Mouse (Mus musculus): ENCODE data around the gene Naa40. TPM values are rescaled to one million over a fixed set of nuclear protein-coding genes. Genes with fewer than 3 reads are reported as not detected.

Naa40 gene
- polyA plus RNA-seq, 1 experiment from 2014 or later, result 28.8 TPM

GRCm38 (mm10) chr19:7191639-7192038 is 49.3 kb downstream of the Naa40 start:
- H3K4me2 ChIP-seq, result no peak overlapping the region
- ATAC-seq (ENCODE audit: low read depth) (no peak), DNase-seq (no peak)
- H3K27ac ChIP-seq, result no peak overlapping the region
- no peak overlapping the region for H3K9ac ChIP-seq
- H3K27me3 ChIP-seq, result peaks cover 27% of the 10 kb centered on the region
- whole genome bisulfite sequencing (ENCODE audit: insufficient replicate concordance), result 38% methylated on average over 6 of the region's 6 CpGs
- peaks cover 26% of the 10 kb centered on the region for H3K4me1 ChIP-seq (replicated peaks)
- H3K4me3 ChIP-seq (replicated peaks), result no peak overlapping the region
- H3K36me3 ChIP-seq, result peaks cover 2% of the 10 kb centered on the region; the same call in 1 of the 2 replicates
- H3K9me3 ChIP-seq (replicated peaks), result no peaks in the 10 kb centered on the region

- Histone ChIP-seq H3K4me3 (replicated peaks) (no peak overlapping the region), H3K4me1 (replicated peaks) (peaks cover 20% of the 10 kb centered on the region), H3K9me3 (replicated peaks) (no peaks in the 10 kb centered on the region), H3K27me3 (peaks cover 33% of the 10 kb centered on the region), H3K36me3 (no peaks in the 10 kb centered on the region), H3K27ac (no peak overlapping the region), H3K4me2 (no peak overlapping the region), H3K9ac (no peak overlapping the region)
- DNase-seq, result no peak
- 64% methylated on average over 5 of the region's 5 CpGs for WGBS (ENCODE audit: insufficient replicate concordance)
- no peak for ATAC-seq (ENCODE audit: low read depth)
These were observed 50.0 kb downstream of the Naa40 start for GRCm38 (mm10) chr19:7190986-7191385.

- WGBS (ENCODE audit: insufficient replicate concordance), result 43% methylated on average over 4 of the region's 4 CpGs
- H3K27me3 ChIP-seq, result peaks cover 50% of the 10 kb centered on the region
- H3K9me3 ChIP-seq (replicated peaks), result no peaks in the 10 kb centered on the region
- no peak overlapping the region for H3K9ac ChIP-seq
- no peaks in the 10 kb centered on the region for H3K36me3 ChIP-seq
- ATAC-seq (ENCODE audit: low read depth), result no peak
- H3K4me1 ChIP-seq (replicated peaks), result peaks cover 20% of the 10 kb centered on the region
- H3K27ac ChIP-seq, result no peak overlapping the region
- no peak overlapping the region for H3K4me3 ChIP-seq (replicated peaks)
- no peak for DNase-seq
- no peak overlapping the region for H3K4me2 ChIP-seq
These were observed 52.0 kb downstream of the Naa40 start for GRCm38 (mm10) chr19:7189026-7189425.

GRCm38 (mm10) chr19:7187157-7187556 is 53.8 kb downstream of the Naa40 start:
- no peaks in the 10 kb centered on the region for H3K9me3 ChIP-seq (replicated peaks)
- DNase-seq (no peak), ATAC-seq (ENCODE audit: low read depth) (no peak)
- H3K4me2 ChIP-seq, result no peak overlapping the region
- H3K4me3 ChIP-seq (replicated peaks), result no peak overlapping the region
- H3K27ac ChIP-seq, result no peak overlapping the region
- H3K36me3 ChIP-seq, result no peaks in the 10 kb centered on the region
- H3K9ac ChIP-seq, result no peak overlapping the region
- H3K4me1 ChIP-seq (replicated peaks), result peaks cover 15% of the 10 kb centered on the region
- H3K27me3 ChIP-seq, result peaks cover 65% of the 10 kb centered on the region
- 51% methylated on average over 5 of the region's 5 CpGs for WGBS (ENCODE audit: insufficient replicate concordance)

- 21% methylated on average over 18 of the region's 18 CpGs for WGBS (ENCODE audit: insufficient replicate concordance)
- Histone ChIP-seq H3K36me3 (no peaks in the 10 kb centered on the region), H3K27me3 (peaks cover 71% of the 10 kb centered on the region), H3K9me3 (replicated peaks) (no peaks in the 10 kb centered on the region), H3K9ac (no peak overlapping the region), H3K4me2 (no peak overlapping the region), H3K27ac (no peak overlapping the region), H3K4me3 (replicated peaks) (no peak overlapping the region), H3K4me1 (replicated peaks) (peaks cover 14% of the 10 kb centered on the region)
- DNase-seq, result no peak
- no peak for ATAC-seq (ENCODE audit: low read depth)
These were observed 55.2 kb downstream of the Naa40 start for GRCm38 (mm10) chr19:7185715-7186291.

GRCm38 (mm10) chr19:7185059-7185458 is 55.9 kb downstream of the Naa40 start:
- H3K36me3 ChIP-seq, result no peaks in the 10 kb centered on the region
- no peak overlapping the region for H3K4me3 ChIP-seq (replicated peaks)
- 52% methylated on average over 4 of the region's 4 CpGs for WGBS (ENCODE audit: insufficient replicate concordance)
- H3K4me2 ChIP-seq, result no peak overlapping the region
- H3K27ac ChIP-seq, result no peak overlapping the region
- peaks cover 79% of the 10 kb centered on the region for H3K27me3 ChIP-seq
- ATAC-seq (ENCODE audit: low read depth) (no peak), DNase-seq (no peak)
- H3K9me3 ChIP-seq (replicated peaks), result no peaks in the 10 kb centered on the region
- H3K4me1 ChIP-seq (replicated peaks), result peaks cover 14% of the 10 kb centered on the region
- no peak overlapping the region for H3K9ac ChIP-seq

GRCm38 (mm10) chr19:7183419-7183818 is 57.6 kb downstream of the Naa40 start:
- ATAC-seq (ENCODE audit: low read depth) (no peak), DNase-seq (no peak)
- 53% methylated on average over 11 of the region's 11 CpGs for WGBS (ENCODE audit: insufficient replicate concordance)
- Histone ChIP-seq H3K27me3 (peaks cover 87% of the 10 kb centered on the region), H3K4me3 (replicated peaks) (no peak overlapping the region), H3K4me2 (no peak overlapping the region), H3K36me3 (no peaks in the 10 kb centered on the region), H3K9ac (no peak overlapping the region), H3K4me1 (replicated peaks) (peaks cover 14% of the 10 kb centered on the region), H3K27ac (no peak overlapping the region), H3K9me3 (replicated peaks) (no peaks in the 10 kb centered on the region)

- Histone ChIP-seq H3K4me2 (no peak overlapping the region), H3K4me1 (replicated peaks) (peaks cover 14% of the 10 kb centered on the region), H3K27me3 (peaks cover 96% of the 10 kb centered on the region), H3K36me3 (no peaks in the 10 kb centered on the region), H3K27ac (no peak overlapping the region), H3K4me3 (replicated peaks) (no peak overlapping the region), H3K9ac (no peak overlapping the region), H3K9me3 (replicated peaks) (no peaks in the 10 kb centered on the region)
- ATAC-seq (ENCODE audit: low read depth) (no peak), DNase-seq (no peak)
- WGBS (ENCODE audit: insufficient replicate concordance), result 13% methylated on average over 23 of the region's 23 CpGs
These were observed 58.6 kb downstream of the Naa40 start for GRCm38 (mm10) chr19:7182273-7182949.

- ATAC-seq (ENCODE audit: low read depth), result no peak
- H3K27ac ChIP-seq, result no peak overlapping the region
These were observed 59.5 kb downstream of the Naa40 start for GRCm38 (mm10) chr19:7181496-7181895.

GRCm38 (mm10) chr19:7180756-7181405 is 60.1 kb downstream of the Naa40 start:
- WGBS (ENCODE audit: insufficient replicate concordance), result 69% methylated on average over 8 of the region's 8 CpGs
- no peak for DNase-seq
- no peak for ATAC-seq (ENCODE audit: low read depth)
- Histone ChIP-seq H3K27me3 (peaks cover 81% of the 10 kb centered on the region), H3K27ac (no peak overlapping the region), H3K36me3 (no peaks in the 10 kb centered on the region), H3K4me3 (replicated peaks) (no peak overlapping the region), H3K9ac (no peak overlapping the region), H3K9me3 (replicated peaks) (no peaks in the 10 kb centered on the region), H3K4me2 (no peak overlapping the region), H3K4me1 (replicated peaks) (peaks cover 12% of the 10 kb centered on the region)

More at GRCm38 (mm10) chr19:7181496-7181895, 59.5 kb downstream of the Naa40 start:
- H3K4me2 ChIP-seq, result no peak overlapping the region
- no peak overlapping the region for H3K9ac ChIP-seq
- DNase-seq, result no peak
- WGBS (ENCODE audit: insufficient replicate concordance), result 58% methylated on average over 7 of the region's 7 CpGs
- no peak overlapping the region for H3K4me3 ChIP-seq (replicated peaks)
- H3K9me3 ChIP-seq (replicated peaks), result no peaks in the 10 kb centered on the region
- no peaks in the 10 kb centered on the region for H3K36me3 ChIP-seq
- peaks cover 87% of the 10 kb centered on the region for H3K27me3 ChIP-seq
- peaks cover 14% of the 10 kb centered on the region for H3K4me1 ChIP-seq (replicated peaks)

- Histone ChIP-seq H3K27ac (no peak overlapping the region), H3K9ac (no peak overlapping the region), H3K4me2 (no peak overlapping the region), H3K36me3 (no peaks in the 10 kb centered on the region), H3K4me1 (replicated peaks) (peaks cover 10% of the 10 kb centered on the region), H3K9me3 (replicated peaks) (no peaks in the 10 kb centered on the region), H3K4me3 (replicated peaks) (no peak overlapping the region), H3K27me3 (peaks cover 64% of the 10 kb centered on the region)
- no peak for ATAC-seq (ENCODE audit: low read depth)
- 37% methylated on average over 3 of the region's 3 CpGs for WGBS (ENCODE audit: insufficient replicate concordance)
- DNase-seq, result no peak
These were observed 62.0 kb downstream of the Naa40 start for GRCm38 (mm10) chr19:7178841-7179452.
